Mouse (Mus musculus): Measurements from ENCODE around the gene Nxn.

DNA sequence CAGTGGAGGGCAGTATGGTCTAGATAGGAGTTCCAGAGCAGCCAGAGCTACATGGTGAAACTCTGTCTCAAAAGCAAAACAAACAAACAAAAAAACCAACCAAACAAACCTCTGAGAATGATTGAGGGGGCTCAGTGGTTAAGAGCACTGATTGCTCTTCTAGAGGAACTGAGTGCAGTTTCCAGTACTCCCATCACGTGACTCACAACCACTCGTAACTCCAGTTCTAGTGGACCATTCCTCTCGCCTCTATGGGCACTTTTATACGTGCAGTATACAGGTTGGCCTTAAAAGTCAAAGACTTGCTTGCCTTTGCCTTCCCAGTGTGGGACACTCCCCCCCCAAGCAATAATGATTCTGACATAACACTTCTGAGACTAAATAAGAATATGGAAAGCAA, 6.2 kb upstream of the Nxn start:
- TF ChIP-seq CTCF (IDR thresholded peaks at IDR 0.05; ENCODE audit: low read depth) (no peak), EP300 (IDR thresholded peaks at IDR 0.05; ENCODE audit: low read depth) (no peak)

Measured in liver, embryonic 14.5 days (tissue).